26 mouse cellular contexts compared by ENCODE assay signal in the genomic region with DNA sequence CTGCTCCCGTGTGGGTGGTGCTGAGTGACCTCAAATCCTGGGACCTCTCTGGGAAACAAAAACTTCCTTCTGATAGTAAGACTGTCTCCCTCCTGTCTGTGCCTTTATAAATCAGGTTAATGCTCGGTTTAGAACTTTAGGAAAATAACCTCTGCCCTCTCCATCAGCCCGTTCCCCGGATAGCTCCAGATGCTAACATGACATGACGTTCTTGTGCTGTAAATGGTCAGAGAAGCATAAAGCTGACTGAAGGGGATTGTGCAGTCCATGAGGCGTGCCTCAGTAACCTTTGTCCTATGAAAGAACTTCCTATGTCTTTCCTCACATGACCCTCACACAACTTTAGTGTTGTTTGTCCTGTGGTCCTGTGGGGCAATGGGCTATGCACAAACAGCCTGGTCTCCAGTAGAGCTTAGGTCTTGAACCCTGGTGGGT.
DNase-seq lines count a peak whose midpoint lies in the region; ATAC-seq and TF ChIP-seq lines count a peak whose summit lies in the region.
"Had no signal": no experiment of that assay in that cellular context is flagged by ENCODE, and none has a peak within 500 bp of the region (broad histone marks: within the 10 kb centered on the region; RNA-seq: fewer than 3 reads in every experiment).

No protein-coding gene starts in this region.

- H3K4me3 ChIP-seq in heart, embryonic 11.5 days (ENCODE audit: low read depth, low read length): no peak overlapping the region
- H3K4me3 ChIP-seq in kidney, embryonic 16.5 days (ENCODE audit: low read length): no peak overlapping the region
- H3K4me3 ChIP-seq in intestine, postnatal 0 days (ENCODE audit: low read depth, low read length): no peak overlapping the region
- H3K4me3 ChIP-seq: limb, embryonic 13.5 days; liver, embryonic 13.5 days; lung, embryonic 15.5 days; midbrain, embryonic 15.5 days; neural tube, embryonic 13.5 days; stomach, embryonic 15.5 days had no signal

- H3K36me3 ChIP-seq in heart, embryonic 11.5 days (ENCODE audit: control insufficient read depth, insufficient read depth, low read length): no peaks in the 10 kb centered on the region
- H3K36me3 ChIP-seq in kidney, embryonic 16.5 days (ENCODE audit: insufficient read depth, low read length): no peaks in the 10 kb centered on the region
- no peaks in the 10 kb centered on the region for H3K36me3 ChIP-seq in intestine, postnatal 0 days (ENCODE audit: control insufficient read depth, insufficient read depth)
- H3K36me3 ChIP-seq: limb, embryonic 13.5 days; liver, embryonic 13.5 days; lung, embryonic 15.5 days; midbrain, embryonic 15.5 days; neural tube, embryonic 13.5 days; stomach, embryonic 15.5 days had no signal

- peaks cover 10% of the 10 kb centered on the region; the same call in 1 of the 2 replicates for H3K4me1 ChIP-seq in heart, embryonic 11.5 days (ENCODE audit: control insufficient read depth, insufficient read depth, low read length)
- H3K4me1 ChIP-seq in kidney, embryonic 16.5 days (ENCODE audit: insufficient read depth, low read length): peaks cover 28% of the 10 kb centered on the region
- H3K4me1 ChIP-seq in intestine, postnatal 0 days (replicated peaks; ENCODE audit: control insufficient read depth, insufficient read depth, low read length): peaks cover 8% of the 10 kb centered on the region
- H3K4me1 ChIP-seq: liver, embryonic 13.5 days; midbrain, embryonic 15.5 days had no signal

- no peaks in the 10 kb centered on the region for H3K9me3 ChIP-seq in heart, embryonic 11.5 days (replicated peaks; ENCODE audit: control insufficient read depth, low read length)
- peaks cover 4% of the 10 kb centered on the region; the same call in 1 of the 2 replicates for H3K9me3 ChIP-seq in kidney, embryonic 16.5 days (ENCODE audit: low read length)
- no peaks in the 10 kb centered on the region for H3K9me3 ChIP-seq in intestine, postnatal 0 days (ENCODE audit: control insufficient read depth)
- H3K9me3 ChIP-seq: limb, embryonic 13.5 days; lung, embryonic 15.5 days; midbrain, embryonic 15.5 days; neural tube, embryonic 13.5 days; stomach, embryonic 15.5 days had no signal

- TF ChIP-seq CTCF in intestine, postnatal 0 days (IDR thresholded peaks at IDR 0.05; ENCODE audit: low read depth): no peak

- H3K27ac ChIP-seq in heart, embryonic 11.5 days (ENCODE audit: low read depth, low read length): 0 out of 2 replicates have a peak overlapping the region, but pooled peaks have one; percentile 22
- peak overlapping the region; percentile 65 for H3K27ac ChIP-seq in kidney, embryonic 16.5 days (ENCODE audit: low read length)
- peak overlapping the region; percentile 73 for H3K27ac ChIP-seq in intestine, postnatal 0 days (ENCODE audit: low read depth, low read length)
- H3K27ac ChIP-seq: hindbrain, embryonic 14.5 days; limb, embryonic 13.5 days; liver, embryonic 13.5 days; lung, embryonic 15.5 days; midbrain, embryonic 15.5 days; neural tube, embryonic 13.5 days; stomach, embryonic 15.5 days had no signal

- ATAC-seq in heart, embryonic 11.5 days (replicated peaks; ENCODE audit: insufficient number of reproducible peaks, low FRiP score, low TSS enrichment): no peak
- ATAC-seq in kidney, embryonic 16.5 days (ENCODE audit: low FRiP score, low TSS enrichment): peak; percentile 72
- ATAC-seq in intestine, postnatal 0 days: peak; percentile 79
- ATAC-seq: forebrain, embryonic 14.5 days; inflammation-experienced regulatory T-cells, adult 6 months; midbrain, embryonic 15.5 days had no signal

- no peaks in the 10 kb centered on the region for H3K27me3 ChIP-seq in heart, embryonic 11.5 days (ENCODE audit: control insufficient read depth, insufficient read depth, low read length)
- H3K27me3 ChIP-seq in kidney, embryonic 16.5 days (ENCODE audit: insufficient read depth, low read length): no peaks in the 10 kb centered on the region
- H3K27me3 ChIP-seq in intestine, postnatal 0 days (replicated peaks; ENCODE audit: control insufficient read depth, insufficient read depth, low read length): no peaks in the 10 kb centered on the region
- H3K27me3 ChIP-seq: limb, embryonic 13.5 days; liver, embryonic 13.5 days; lung, embryonic 15.5 days; midbrain, embryonic 15.5 days; neural tube, embryonic 13.5 days; stomach, embryonic 15.5 days had no signal

- H3K4me2 ChIP-seq in heart, embryonic 11.5 days: no peak overlapping the region
- H3K4me2 ChIP-seq in kidney, embryonic 16.5 days (replicated peaks; ENCODE audit: low read depth, low read length): no peak overlapping the region
- no peak overlapping the region for H3K4me2 ChIP-seq in intestine, postnatal 0 days (replicated peaks; ENCODE audit: low read depth)
- H3K4me2 ChIP-seq: hindbrain, embryonic 14.5 days; limb, embryonic 13.5 days; liver, embryonic 13.5 days; lung, embryonic 15.5 days; midbrain, embryonic 15.5 days; neural tube, embryonic 13.5 days; stomach, embryonic 15.5 days had no signal

- intact Hi-C loops in heart, postnatal 25 days (cut with DNase I): no loop called here

- H3K9ac ChIP-seq in heart, embryonic 11.5 days (ENCODE audit: low read depth, low read length): no peak overlapping the region
- H3K9ac ChIP-seq in kidney, embryonic 16.5 days (replicated peaks; ENCODE audit: low read length): no peak overlapping the region
- H3K9ac ChIP-seq in intestine, postnatal 0 days (ENCODE audit: low read depth, low read length): no peak overlapping the region
- H3K9ac ChIP-seq: hindbrain, embryonic 14.5 days; limb, embryonic 13.5 days; liver, embryonic 13.5 days; lung, embryonic 15.5 days; midbrain, embryonic 15.5 days; neural tube, embryonic 13.5 days; stomach, embryonic 15.5 days had no signal

- 59% methylated on average over 6 of the region's 6 CpGs for WGBS in heart, embryonic 11.5 days (ENCODE audit: insufficient replicate concordance)
- 20% methylated on average over 6 of the region's 6 CpGs for WGBS in kidney, embryonic 16.5 days
- 15% methylated on average over 6 of the region's 6 CpGs for WGBS in intestine, postnatal 0 days

- no peak for DNase-seq in heart, postnatal 25 days (ENCODE audit: low spot score)
- no peak for DNase-seq in kidney, postnatal 36 days
- DNase-seq in yolk sac, embryonic 10.5 days (ENCODE audit: low spot score): peak; percentile 75
- DNase-seq in cerebellum, adult 9-11 months: no peak
- DNase-seq in gastrocnemius, adult 8-10 months (ENCODE audit: low spot score in 2 of 2): no peak
- DNase-seq: adrenal gland, postnatal 36 days; cerebellum, postnatal 10 days; gastrocnemius, postnatal 10 days; heart, postnatal 4 days; layer of hippocampus, adult 9-11 months; liver, embryonic 13.5 days; lung, postnatal 4 days; right cerebral cortex, adult 18-20 months; right cerebral cortex, postnatal 4 days; thymus, adult 18-20 months had no signal

Comparison
In these comparisons a context has a peak if more than half of its experiments do, and no peak if none do; other contexts are left out.
1. H3K27ac ChIP-seq: peak in every context shown above with its lines; median percentile 73 in intestine, postnatal 0 days; 65 in kidney, embryonic 16.5 days; 22 in heart, embryonic 11.5 days.